Mouse (Mus musculus): ENCODE data around the gene Spen.

- no peak for TF ChIP-seq E2F4 (IDR thresholded peaks at IDR 0.05; ENCODE audit: insufficient read depth)
- no peak for TF ChIP-seq CEBPB (IDR thresholded peaks at IDR 0.05; ENCODE audit: insufficient read depth, poor library complexity, severe bottlenecking)
- no peak for TF ChIP-seq POLR2A (IDR thresholded peaks at IDR 0.05; ENCODE audit: insufficient read length, low read depth)
- TF ChIP-seq USF1 (IDR thresholded peaks at IDR 0.05; ENCODE audit: low read depth), result no peak
- TF ChIP-seq MAX (IDR thresholded peaks at IDR 0.05; ENCODE audit: low read depth), result no peak
- TF ChIP-seq POLR2AphosphoS2 (IDR thresholded peaks at IDR 0.05; ENCODE audit: insufficient read length, low read depth), result no peak
- TF ChIP-seq TCF12 (IDR thresholded peaks at IDR 0.05; ENCODE audit: insufficient read depth, poor library complexity, severe bottlenecking), result no peak
These were observed 78.6 kb downstream of the Spen start for GRCm38 (mm10) chr4:141459766-141460165.

All from myocyte (in vitro differentiated cells).